Mouse (Mus musculus) monocyte, adult 5-6 weeks (primary cell): ENCODE measurements around the gene Nt5c. TPM values are rescaled to one million over a fixed set of nuclear protein-coding genes. Genes with fewer than 3 reads are reported as not detected.

Source experiments
- ATAC-seq: fragments of 153-309, 156-312 bp; replicated peaks from 2 replicates; pipeline ENCODE4 v1.8.0; 2017; ENCODE audit warnings: mild to moderate bottlenecking; ENCODE audit not compliant: low TSS enrichment, insufficient number of reproducible peaks, severe bottlenecking, poor library complexity, low FRiP score
- total RNA-seq: library from RNA; stranded (forward); fragments of 200-1000, 200-491, 200-594 nt; gene quantifications from 3 replicates; pipeline ENCODE4 v1.2.3, GENCODE M21; 2017

Gene Nt5c
- total RNA-seq, 1 experiment from 2014 or later = 179 TPM

GRCm38 (mm10) chr11:115448998-115449397, 42.7 kb downstream of the Nt5c start:
- ATAC-seq = no peak

GRCm38 (mm10) chr11:115448075-115448474, 43.6 kb downstream of the Nt5c start:
- ATAC-seq = no peak

GRCm38 (mm10) chr11:115447321-115447885, 44.3 kb downstream of the Nt5c start:
- ATAC-seq = no peak

GRCm38 (mm10) chr11:115446906-115447305, 44.8 kb downstream of the Nt5c start:
- no peak for ATAC-seq

GRCm38 (mm10) chr11:115441417-115441816, 50.2 kb downstream of the Nt5c start:
- no peak for ATAC-seq

Other genes starting within 250 kb of the Nt5c start
- not detected in 3 replicates for gene Grin2c, start 224.6 kb downstream of the Nt5c start, total RNA-seq
- 8.4 to 14.8 TPM (median 11.7 TPM) in 3 replicates for gene Fdxr, start 214.8 kb downstream of the Nt5c start, total RNA-seq
- gene Fads6, start 194.2 kb downstream of the Nt5c start, total RNA-seq = 0.11 to 0.78 TPM (median 0.38 TPM) in 3 replicates
- gene Otop2, start 184.7 kb downstream of the Nt5c start, total RNA-seq = not detected in 3 replicates
- gene Ush1g, start 169.8 kb downstream of the Nt5c start, total RNA-seq = not detected in 3 replicates
- 0.39 TPM in 1 of 3 replicates, not detected in the others for gene Otop3, start 157.1 kb downstream of the Nt5c start, total RNA-seq
- gene Hid1, start 124.1 kb downstream of the Nt5c start, total RNA-seq = 4.7 to 13.4 TPM (median 7.5 TPM) in 3 replicates
- gene Cdr2l, start 109.9 kb downstream of the Nt5c start, total RNA-seq = not detected in 3 replicates
- 57.9 to 84.5 TPM (median 60.9 TPM) in 3 replicates for gene Mrpl58, start 88.1 kb downstream of the Nt5c start, total RNA-seq
- gene Atp5h, start 71.9 kb downstream of the Nt5c start, total RNA-seq = 553 to 728 TPM (median 631 TPM) in 3 replicates
- 20.7 to 29.6 TPM (median 24.3 TPM) in 3 replicates for gene Kctd2, start 71.7 kb downstream of the Nt5c start, total RNA-seq
- gene Trim80, start 51.3 kb downstream of the Nt5c start, total RNA-seq = not detected in 3 replicates
- gene Slc16a5, start 29.4 kb downstream of the Nt5c start, total RNA-seq = 0.39 TPM in 1 of 3 replicates, not detected in the others
- 23.8 to 24.6 TPM (median 24.2 TPM) in 3 replicates for gene Armc7, start 16.2 kb downstream of the Nt5c start, total RNA-seq
- 230 to 253 TPM (median 234 TPM) in 3 replicates for gene Jpt1, start 22.5 kb upstream of the Nt5c start, total RNA-seq
- 356 to 417 TPM (median 357 TPM) in 3 replicates for gene Sumo2, start 44.4 kb upstream of the Nt5c start, total RNA-seq
- gene Nup85, start 72.6 kb upstream of the Nt5c start, total RNA-seq = 44.3 to 90.7 TPM (median 75.8 TPM) in 3 replicates
- 20.4 to 30.1 TPM (median 20.7 TPM) in 3 replicates for gene Mrps7, start 112.1 kb upstream of the Nt5c start, total RNA-seq
- 32.1 to 47.8 TPM (median 37.8 TPM) in 3 replicates for gene Gga3, start 112.2 kb upstream of the Nt5c start, total RNA-seq
- gene Mif4gd, start 121.1 kb upstream of the Nt5c start, total RNA-seq = 37.5 to 42.1 TPM (median 41.2 TPM) in 3 replicates
- gene Slc25a19, start 136.4 kb upstream of the Nt5c start, total RNA-seq = 14.2 to 23.5 TPM (median 15.3 TPM) in 3 replicates
- 28.1 to 56.7 TPM (median 47.2 TPM) in 3 replicates for gene Grb2, start 216.7 kb upstream of the Nt5c start, total RNA-seq